Mouse (Mus musculus) kidney, adult 2 months (tissue): ENCODE data around the gene Cacna1d.

Source experiments
- CTCF ChIP-seq: fragments of 200-500 bp; conservative IDR thresholded peaks from 2 replicates; pipeline ENCODE4 v1.5.1; 2011; ENCODE audit warnings: low read depth, mild to moderate bottlenecking, control low read depth, low read length, moderate library complexity, mixed read lengths; ENCODE audit not compliant: insufficient read depth, insufficient read length
- POLR2A ChIP-seq: fragments of 200-500 bp; IDR thresholded peaks from one replicate; pipeline ENCODE4 v1.6.1; 2011; ENCODE audit warnings: low read depth, low read length, control low read depth

GRCm38 (mm10) chr14:29998747-29999474 lies 492.3 kb downstream of the Cacna1d start:
- TF ChIP-seq CTCF: no peak
- no peak for TF ChIP-seq POLR2A
